Mouse (Mus musculus): ENCODE measurements around the gene Zfp334. TPM values are rescaled to one million over a fixed set of nuclear protein-coding genes. Genes with fewer than 3 reads are reported as not detected.

The Zfp334 gene
- polyA plus RNA-seq, 1 experiment from 2014 or later, result 5.6 TPM

GRCm38 (mm10) chr2:165370348-165370747 lies 17.7 kb downstream of the Zfp334 start:
- WGBS, result 68% methylated on average over 3 of the region's 3 CpGs

GRCm38 (mm10) chr2:165368496-165368895 lies 19.6 kb downstream of the Zfp334 start, which contains the start of gene Zfp663:
Gene Zfp663 (minus strand): TSS chr2:165368729.
- ATAC-seq (ENCODE audit: insufficient read depth, low FRiP score, low read depth), result no peak
- Histone ChIP-seq H3K4me2 (peak within 1 kb of the TSS; percentile 48), H3K27me3 (replicated peaks) (peaks cover 16% of the 10 kb centered on the region), H3K36me3 (no peaks in the 10 kb centered on the region), H3K9ac (no peak within 1 kb of the TSS), H3K4me3 (replicated peaks) (peak within 1 kb of the TSS; percentile 16; the same call in 1 of the 2 replicates), H3K27ac (no peak within 1 kb of the TSS), H3K4me1 (peaks cover 21% of the 10 kb centered on the region), H3K9me3 (no peaks in the 10 kb centered on the region)
- WGBS, result 1% methylated on average over 27 of the region's 27 CpGs

More at GRCm38 (mm10) chr2:165370348-165370747, 17.7 kb downstream of the Zfp334 start:
- Histone ChIP-seq H3K9me3 (no peaks in the 10 kb centered on the region), H3K9ac (no peak overlapping the region), H3K4me1 (peaks cover 18% of the 10 kb centered on the region), H3K27ac (no peak overlapping the region), H3K27me3 (replicated peaks) (peaks cover 11% of the 10 kb centered on the region), H3K4me2 (no peak overlapping the region), H3K36me3 (no peaks in the 10 kb centered on the region), H3K4me3 (replicated peaks) (no peak overlapping the region)
- ATAC-seq (ENCODE audit: insufficient read depth, low FRiP score, low read depth), result no peak

- H3K4me2 ChIP-seq, result peak overlapping the region; percentile 48
- H3K9ac ChIP-seq, result no peak overlapping the region
- no peak for ATAC-seq (ENCODE audit: insufficient read depth, low FRiP score, low read depth)
- H3K4me1 ChIP-seq, result peaks cover 21% of the 10 kb centered on the region
- H3K36me3 ChIP-seq, result no peaks in the 10 kb centered on the region
- H3K27ac ChIP-seq, result no peak overlapping the region
- peak overlapping the region; percentile 16; the same call in 1 of the 2 replicates for H3K4me3 ChIP-seq (replicated peaks)
- peaks cover 16% of the 10 kb centered on the region for H3K27me3 ChIP-seq (replicated peaks)
- no peaks in the 10 kb centered on the region for H3K9me3 ChIP-seq
- WGBS, result 3% methylated on average over 13 of the region's 13 CpGs
Measured at GRCm38 (mm10) chr2:165367868-165368439, 20.1 kb downstream of the Zfp334 start.

- no peak overlapping the region for H3K9ac ChIP-seq
- H3K4me2 ChIP-seq, result peak overlapping the region; percentile 41
- no peaks in the 10 kb centered on the region for H3K36me3 ChIP-seq
- 2% methylated on average over 5 of the region's 8 CpGs for WGBS
- peak; percentile 76 for ATAC-seq (ENCODE audit: insufficient read depth, low FRiP score, low read depth)
- H3K4me3 ChIP-seq (replicated peaks), result no peak overlapping the region; the same call in 1 of the 2 replicates
- peaks cover 21% of the 10 kb centered on the region for H3K4me1 ChIP-seq
- no peaks in the 10 kb centered on the region for H3K9me3 ChIP-seq
- H3K27me3 ChIP-seq (replicated peaks), result peaks cover 16% of the 10 kb centered on the region
- H3K27ac ChIP-seq, result no peak overlapping the region
Measured at GRCm38 (mm10) chr2:165367047-165367520, 21.0 kb downstream of the Zfp334 start.

- ATAC-seq (ENCODE audit: insufficient read depth, low FRiP score, low read depth), result no peak
- H3K4me1 ChIP-seq, result peaks cover 21% of the 10 kb centered on the region
- no peak overlapping the region for H3K27ac ChIP-seq
- H3K4me3 ChIP-seq (replicated peaks), result no peak overlapping the region
- H3K27me3 ChIP-seq (replicated peaks), result peaks cover 16% of the 10 kb centered on the region
- 14% methylated on average over 21 of the region's 21 CpGs for WGBS
- H3K36me3 ChIP-seq, result no peaks in the 10 kb centered on the region
- H3K4me2 ChIP-seq, result peak overlapping the region; percentile 34
- no peak overlapping the region for H3K9ac ChIP-seq
- H3K9me3 ChIP-seq, result no peaks in the 10 kb centered on the region
Measured at GRCm38 (mm10) chr2:165364334-165365091, 23.5 kb downstream of the Zfp334 start.

GRCm38 (mm10) chr2:165363282-165363681 lies 24.8 kb downstream of the Zfp334 start:
- no peak overlapping the region for H3K9ac ChIP-seq
- H3K4me3 ChIP-seq (replicated peaks), result no peak overlapping the region
- peaks cover 9% of the 10 kb centered on the region; the same call in 1 of the 2 replicates for H3K27me3 ChIP-seq (replicated peaks)
- H3K27ac ChIP-seq, result no peak overlapping the region
- peaks cover 15% of the 10 kb centered on the region for H3K4me1 ChIP-seq
- ATAC-seq (ENCODE audit: insufficient read depth, low FRiP score, low read depth), result no peak
- H3K9me3 ChIP-seq, result no peaks in the 10 kb centered on the region
- no peak overlapping the region for H3K4me2 ChIP-seq
- no peaks in the 10 kb centered on the region for H3K36me3 ChIP-seq
- 86% methylated on average over 6 of the region's 6 CpGs for WGBS

GRCm38 (mm10) chr2:165360861-165361260 lies 27.2 kb downstream of the Zfp334 start:
- H3K9me3 ChIP-seq, result no peaks in the 10 kb centered on the region
- no peak overlapping the region for H3K4me3 ChIP-seq (replicated peaks)
- H3K27ac ChIP-seq, result no peak overlapping the region
- H3K4me2 ChIP-seq, result no peak overlapping the region
- H3K36me3 ChIP-seq, result no peaks in the 10 kb centered on the region
- WGBS, result 0% methylated on average over 1 of the region's 1 CpGs
- ATAC-seq (ENCODE audit: insufficient read depth, low FRiP score, low read depth), result no peak
- 0 out of 2 replicates have a peak, but pooled peaks cover 3% of the 10 kb centered on the region for H3K4me1 ChIP-seq
- no peak overlapping the region for H3K9ac ChIP-seq
- peaks cover 5% of the 10 kb centered on the region; the same call in 1 of the 2 replicates for H3K27me3 ChIP-seq (replicated peaks)

- 89% methylated on average over 20 of the region's 20 CpGs for WGBS
- Histone ChIP-seq H3K4me2 (no peak overlapping the region), H3K4me3 (replicated peaks) (no peak overlapping the region), H3K9me3 (no peaks in the 10 kb centered on the region; the same call in 1 of the 2 replicates), H3K4me1 (no peaks in the 10 kb centered on the region), H3K9ac (no peak overlapping the region), H3K36me3 (no peaks in the 10 kb centered on the region), H3K27ac (no peak overlapping the region), H3K27me3 (replicated peaks) (no peaks in the 10 kb centered on the region)
- ATAC-seq (ENCODE audit: insufficient read depth, low FRiP score, low read depth), result no peak
Measured at GRCm38 (mm10) chr2:165351828-165352513, 36.1 kb downstream of the Zfp334 start.

- H3K36me3 ChIP-seq, result no peaks in the 10 kb centered on the region
- no peaks in the 10 kb centered on the region for H3K27me3 ChIP-seq (replicated peaks)
- ATAC-seq (ENCODE audit: insufficient read depth, low FRiP score, low read depth), result no peak
- no peak overlapping the region for H3K27ac ChIP-seq
- 18% methylated on average over 8 of the region's 8 CpGs for WGBS
- no peak overlapping the region for H3K4me2 ChIP-seq
- H3K4me3 ChIP-seq (replicated peaks), result no peak overlapping the region
- no peak overlapping the region for H3K9ac ChIP-seq
- no peaks in the 10 kb centered on the region for H3K4me1 ChIP-seq
- no peaks in the 10 kb centered on the region; the same call in 1 of the 2 replicates for H3K9me3 ChIP-seq
Measured at GRCm38 (mm10) chr2:165349466-165349865, 38.6 kb downstream of the Zfp334 start.

GRCm38 (mm10) chr2:165346180-165346579 lies 41.9 kb downstream of the Zfp334 start:
- no peaks in the 10 kb centered on the region for H3K27me3 ChIP-seq (replicated peaks)
- no peaks in the 10 kb centered on the region for H3K36me3 ChIP-seq
- H3K27ac ChIP-seq, result no peak overlapping the region
- ATAC-seq (ENCODE audit: insufficient read depth, low FRiP score, low read depth), result no peak
- H3K9ac ChIP-seq, result no peak overlapping the region
- 78% methylated on average over 5 of the region's 5 CpGs for WGBS
- no peaks in the 10 kb centered on the region for H3K4me1 ChIP-seq
- H3K9me3 ChIP-seq, result no peaks in the 10 kb centered on the region
- no peak overlapping the region for H3K4me3 ChIP-seq (replicated peaks)
- no peak overlapping the region for H3K4me2 ChIP-seq

- Histone ChIP-seq H3K4me1 (no peaks in the 10 kb centered on the region), H3K36me3 (no peaks in the 10 kb centered on the region), H3K27ac (no peak overlapping the region), H3K4me3 (replicated peaks) (no peak overlapping the region), H3K27me3 (replicated peaks) (no peaks in the 10 kb centered on the region), H3K9me3 (no peaks in the 10 kb centered on the region), H3K9ac (no peak overlapping the region), H3K4me2 (no peak overlapping the region)
- 35% methylated on average over 3 of the region's 3 CpGs for WGBS
- no peak; the same call in 1 of the 2 replicates for ATAC-seq (ENCODE audit: insufficient read depth, low FRiP score, low read depth)
Measured at GRCm38 (mm10) chr2:165337191-165337590, 50.9 kb downstream of the Zfp334 start.

Data from stomach, embryonic 15.5 days (tissue).